Mouse (Mus musculus): ENCODE measurements around the gene Dohh. TPM values are rescaled to one million over a fixed set of nuclear protein-coding genes. Genes with fewer than 3 reads are reported as not detected.

Dohh gene
- polyA plus RNA-seq, 1 experiment from 2014 or later: 67.5 TPM

DNA sequence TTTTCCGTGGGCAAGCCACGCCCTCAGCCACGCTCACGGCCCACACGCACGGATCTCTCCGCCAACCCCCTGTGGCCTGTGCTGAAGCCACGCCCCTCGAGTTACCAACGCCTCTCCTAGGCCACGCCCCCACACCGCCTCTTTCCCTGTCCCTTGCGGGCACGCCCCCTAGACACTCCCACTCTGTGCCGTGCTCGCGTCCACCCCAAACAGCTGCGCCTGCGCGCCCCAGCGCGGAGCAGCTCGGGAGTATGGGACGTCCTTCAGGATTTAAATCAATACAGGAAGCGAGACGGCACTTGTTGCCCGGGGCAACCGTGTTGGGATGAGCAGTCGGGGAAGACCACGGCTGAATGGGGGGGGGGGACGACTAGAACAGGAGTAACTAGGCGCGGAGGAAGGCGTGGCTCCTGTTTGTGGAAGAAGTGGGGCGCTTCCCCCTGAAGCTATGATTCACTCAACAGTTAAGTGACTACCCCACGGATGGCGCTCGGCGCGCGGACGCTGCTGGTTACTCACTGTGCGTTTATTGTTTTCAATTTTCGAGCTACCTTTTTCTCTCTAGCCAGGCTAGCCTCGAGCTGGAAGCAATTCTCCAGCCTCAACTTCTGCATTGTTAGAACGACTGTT lies 5.6 kb upstream of the Dohh start:
- peak overlapping the region; percentile 77 for H3K27ac ChIP-seq

DNA sequence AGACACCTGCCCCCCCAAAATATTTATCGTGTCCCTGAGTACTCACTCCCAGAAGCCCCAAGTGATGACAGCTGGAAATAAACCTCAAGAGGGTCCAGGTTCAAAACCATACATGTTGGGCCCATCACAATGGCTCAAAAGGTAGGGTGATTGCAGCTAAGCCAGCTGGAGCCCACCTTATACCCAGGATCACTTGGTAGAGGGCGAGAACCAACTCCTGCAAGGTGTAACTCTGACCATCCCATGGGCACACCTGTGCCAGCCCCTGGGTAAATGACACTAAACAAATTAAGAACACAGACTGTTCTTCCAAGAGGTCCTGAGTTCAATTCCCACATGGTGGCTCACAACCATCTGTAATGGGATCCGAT lies 5.1 kb upstream of the Dohh start:
- peaks cover 11% of the 10 kb centered on the region for H3K36me3 ChIP-seq
- peak overlapping the region; percentile 77 for H3K27ac ChIP-seq
- H3K4me2 ChIP-seq (replicated peaks): peak overlapping the region; percentile 82
- 54% methylated on average over 3 of the region's 3 CpGs for WGBS
- no peak for ATAC-seq (ENCODE audit: low FRiP score)
- peak overlapping the region; percentile 43 for H3K9ac ChIP-seq
- peaks cover 27% of the 10 kb centered on the region for H3K4me1 ChIP-seq
- no peaks in the 10 kb centered on the region for H3K27me3 ChIP-seq
- H3K9me3 ChIP-seq (replicated peaks): no peaks in the 10 kb centered on the region
- peak overlapping the region; percentile 88 for H3K4me3 ChIP-seq

More for the DNA sequence above, 5.6 kb upstream of the Dohh start:
- peak overlapping the region; percentile 96 for H3K9ac ChIP-seq
- ATAC-seq (ENCODE audit: low FRiP score): peak; percentile 97
- H3K27me3 ChIP-seq: no peaks in the 10 kb centered on the region
- H3K4me1 ChIP-seq: peaks cover 27% of the 10 kb centered on the region
- peaks cover 16% of the 10 kb centered on the region for H3K36me3 ChIP-seq
- H3K4me3 ChIP-seq: peak overlapping the region; percentile 88
- peak overlapping the region; percentile 82 for H3K4me2 ChIP-seq (replicated peaks)
- WGBS: under 1% methylated on average over 44 of the region's 46 CpGs
- no peaks in the 10 kb centered on the region for H3K9me3 ChIP-seq (replicated peaks)

DNA sequence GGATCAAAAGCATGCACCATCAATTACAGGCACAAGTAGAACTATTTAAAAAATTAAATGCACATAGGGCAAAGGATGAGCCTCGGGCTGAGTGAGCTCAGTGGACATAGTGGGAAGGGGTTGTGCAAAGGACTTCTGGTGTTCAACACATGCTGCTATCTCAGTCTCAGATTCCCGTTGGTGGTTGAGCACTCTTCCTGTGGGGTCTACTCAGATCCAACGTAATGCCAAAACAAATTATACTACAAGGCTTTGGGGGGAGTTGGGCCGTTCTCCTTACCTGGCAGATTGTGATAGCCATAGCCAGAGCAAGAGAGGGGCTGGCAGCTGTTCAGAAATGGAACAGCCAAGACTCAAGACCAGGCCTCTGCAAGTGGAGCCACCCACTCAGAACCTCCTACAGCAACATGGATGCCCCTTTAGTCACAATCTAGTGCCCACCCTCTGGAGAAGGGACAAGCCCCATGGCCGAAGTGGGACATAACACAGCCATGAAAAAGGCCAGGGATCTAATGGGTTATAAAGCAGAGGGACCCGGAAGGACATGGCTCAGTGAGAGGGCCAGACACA lies 4.3 kb upstream of the Dohh start:
- 93% methylated on average over 6 of the region's 6 CpGs for WGBS
- Histone ChIP-seq H3K27me3 (no peaks in the 10 kb centered on the region), H3K36me3 (peaks cover 6% of the 10 kb centered on the region; the same call in 1 of the 2 replicates), H3K9ac (no peak overlapping the region), H3K4me3 (no peak overlapping the region), H3K4me2 (replicated peaks) (no peak overlapping the region), H3K4me1 (peaks cover 30% of the 10 kb centered on the region), H3K9me3 (replicated peaks) (no peaks in the 10 kb centered on the region), H3K27ac (no peak overlapping the region)
- ATAC-seq (ENCODE audit: low FRiP score): no peak

DNA sequence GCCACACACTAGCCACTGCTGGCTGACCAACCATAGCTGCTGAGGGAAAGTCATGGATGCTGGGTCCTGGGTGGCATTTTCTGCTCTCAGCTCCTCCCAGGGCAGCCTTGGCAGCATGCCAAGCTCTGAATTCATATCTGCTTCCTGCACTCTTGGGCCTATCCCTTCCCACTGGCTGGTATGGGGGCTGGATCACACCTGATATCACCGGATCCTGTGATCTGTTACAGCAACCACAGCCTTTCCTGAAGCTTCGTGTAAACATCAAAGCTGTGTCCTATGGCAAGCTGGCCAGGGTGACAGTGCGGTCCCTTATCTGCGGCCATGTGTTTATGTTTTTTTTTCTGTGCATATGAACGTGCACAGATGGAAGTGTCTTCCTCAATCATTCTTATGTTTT lies 2.2 kb upstream of the Dohh start:
- Histone ChIP-seq H3K9ac (0 out of 2 replicates have a peak overlapping the region, but pooled peaks have one; percentile 38), H3K27ac (no peak overlapping the region), H3K4me3 (no peak overlapping the region), H3K27me3 (no peaks in the 10 kb centered on the region), H3K4me1 (peaks cover 25% of the 10 kb centered on the region), H3K36me3 (peaks cover 13% of the 10 kb centered on the region), H3K9me3 (replicated peaks) (no peaks in the 10 kb centered on the region), H3K4me2 (replicated peaks) (no peak overlapping the region)
- no peak for ATAC-seq (ENCODE audit: low FRiP score)
- 77% methylated on average over 5 of the region's 5 CpGs for WGBS

DNA sequence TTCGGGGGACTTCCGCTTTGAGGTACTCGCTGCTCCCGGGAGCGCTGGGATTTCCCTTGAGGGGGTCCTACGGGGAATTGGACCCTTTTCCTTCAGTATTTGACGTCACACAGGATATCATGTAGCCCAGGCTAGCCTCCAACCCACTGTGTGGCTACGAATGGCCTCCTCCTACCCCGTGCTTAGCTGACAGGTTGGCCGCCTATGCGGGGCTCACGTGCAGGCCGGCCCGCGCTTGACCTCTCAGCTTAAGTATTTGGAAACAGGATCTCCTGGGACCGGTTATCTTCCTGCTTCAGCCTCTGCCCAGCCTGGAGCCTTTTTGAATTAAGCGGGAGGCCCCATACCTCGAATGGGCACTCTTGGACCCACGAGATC lies 366 bp downstream of the Dohh start:
- peak overlapping the region; percentile 87 for H3K4me2 ChIP-seq (replicated peaks)
- peak overlapping the region; percentile 91 for H3K4me3 ChIP-seq
- WGBS: under 1% methylated on average over 19 of the region's 19 CpGs
- H3K9ac ChIP-seq: peak overlapping the region; percentile 79
- H3K36me3 ChIP-seq: peaks cover 32% of the 10 kb centered on the region
- H3K9me3 ChIP-seq (replicated peaks): no peaks in the 10 kb centered on the region
- peaks cover 15% of the 10 kb centered on the region for H3K4me1 ChIP-seq
- no peaks in the 10 kb centered on the region for H3K27me3 ChIP-seq
- peak; percentile 30 for ATAC-seq (ENCODE audit: low FRiP score)
- peak overlapping the region; percentile 77 for H3K27ac ChIP-seq

DNA sequence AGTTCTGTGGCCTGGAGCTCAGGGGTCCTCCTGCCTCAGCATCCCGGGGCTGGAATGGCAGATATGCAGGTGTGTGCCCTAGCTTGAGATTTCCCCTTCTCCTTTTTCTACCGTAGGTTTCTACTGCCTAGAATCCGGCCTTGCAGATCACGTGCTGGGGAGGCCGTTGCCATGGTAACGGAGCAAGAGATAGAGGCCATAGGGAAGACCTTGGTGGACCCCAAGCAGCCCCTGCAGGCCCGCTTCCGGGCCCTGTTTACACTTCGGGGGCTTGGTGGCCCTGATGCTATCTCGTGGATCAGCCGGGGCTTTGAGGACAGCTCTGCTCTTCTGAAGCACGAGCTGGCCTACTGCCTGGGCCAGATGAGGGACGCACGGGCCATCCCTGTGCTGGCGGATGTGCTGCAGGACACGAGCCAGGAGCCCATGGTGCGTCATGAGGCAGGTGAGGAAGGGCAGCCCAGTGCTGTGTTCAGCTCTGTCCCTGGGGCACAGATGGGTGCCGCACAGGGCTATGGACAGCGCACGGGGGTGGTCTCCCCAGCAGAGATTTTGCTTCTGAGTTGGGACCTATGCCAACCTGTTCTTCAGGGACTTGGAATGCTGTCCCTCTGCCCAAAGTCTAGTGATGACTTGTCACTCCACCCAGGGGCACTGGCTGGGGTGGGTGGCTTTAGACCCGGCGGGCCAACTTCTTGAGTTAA lies 1.5 kb downstream of the Dohh start:
- no peak overlapping the region for H3K27ac ChIP-seq
- peak overlapping the region; percentile 91; the same call in 1 of the 2 replicates for H3K4me3 ChIP-seq
- no peak for ATAC-seq (ENCODE audit: low FRiP score)
- peaks cover 15% of the 10 kb centered on the region for H3K4me1 ChIP-seq
- peak overlapping the region; percentile 79; the same call in 1 of the 2 replicates for H3K9ac ChIP-seq
- H3K36me3 ChIP-seq: peaks cover 32% of the 10 kb centered on the region
- H3K9me3 ChIP-seq (replicated peaks): no peaks in the 10 kb centered on the region
- no peaks in the 10 kb centered on the region for H3K27me3 ChIP-seq
- peak overlapping the region; percentile 87 for H3K4me2 ChIP-seq (replicated peaks)
- 81% methylated on average over 22 of the region's 22 CpGs for WGBS

DNA sequence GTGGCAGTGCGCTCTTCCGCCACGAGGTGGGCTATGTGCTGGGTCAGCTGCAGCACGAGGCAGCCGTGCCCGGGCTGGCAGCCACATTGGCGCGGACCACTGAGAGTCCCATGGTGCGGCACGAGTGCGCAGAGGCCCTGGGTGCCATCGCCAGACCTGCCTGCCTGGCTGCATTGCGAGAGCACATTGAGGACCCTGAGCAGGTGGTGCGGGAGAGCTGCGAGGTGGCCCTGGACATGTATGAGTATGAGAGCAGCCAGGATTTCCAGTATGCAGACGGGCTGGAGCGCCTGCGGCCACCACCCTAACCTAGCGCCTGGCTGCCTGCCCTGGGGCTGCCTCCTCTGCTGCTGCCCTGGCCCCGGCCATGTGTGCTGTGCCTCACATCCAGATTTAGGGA lies 3.5 kb downstream of the Dohh start:
- Histone ChIP-seq H3K36me3 (peaks cover 36% of the 10 kb centered on the region), H3K27me3 (no peaks in the 10 kb centered on the region), H3K4me2 (replicated peaks) (no peak overlapping the region), H3K9me3 (replicated peaks) (no peaks in the 10 kb centered on the region), H3K27ac (no peak overlapping the region), H3K4me3 (no peak overlapping the region), H3K9ac (no peak overlapping the region), H3K4me1 (peaks cover 14% of the 10 kb centered on the region)
- 95% methylated on average over 20 of the region's 20 CpGs for WGBS
- no peak for ATAC-seq (ENCODE audit: low FRiP score)

DNA sequence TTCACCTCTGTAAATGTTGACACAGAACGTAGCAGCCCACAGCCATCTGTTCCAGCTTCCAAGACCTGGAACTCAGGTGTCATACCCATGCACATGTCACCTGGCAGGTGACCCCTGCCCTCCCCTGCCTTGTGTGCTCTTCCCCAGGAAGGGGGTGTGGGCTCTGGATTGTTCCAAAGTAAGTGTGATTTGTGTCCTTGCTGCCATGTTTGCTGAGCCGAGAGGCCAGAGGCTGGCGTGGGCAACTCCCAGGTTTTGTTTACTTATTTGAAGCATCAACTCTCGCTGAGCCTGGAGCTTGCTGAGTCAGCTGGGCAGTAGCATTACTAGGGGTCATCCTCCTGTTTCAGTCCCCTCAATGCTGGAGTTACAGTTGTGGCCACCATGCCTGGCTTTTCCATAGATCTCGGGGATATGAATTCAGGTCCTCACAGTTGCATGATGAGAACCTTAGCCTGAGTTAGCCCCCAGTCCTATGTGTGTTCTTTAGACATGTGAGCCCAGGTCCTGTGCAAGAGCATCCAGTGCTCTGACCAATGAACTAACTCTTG lies 4.4 kb downstream of the Dohh start, which contains the start of gene Gm48552:
Gm48552 (plus strand) TSS at position 501 of the 551 bp plus-strand sequence.
- no peaks in the 10 kb centered on the region for H3K9me3 ChIP-seq (replicated peaks)
- 90% methylated on average over 5 of the region's 5 CpGs for WGBS
- H3K27ac ChIP-seq: no peak within 1 kb of the TSS
- peaks cover 23% of the 10 kb centered on the region for H3K4me1 ChIP-seq
- ATAC-seq (ENCODE audit: low FRiP score): no peak
- no peak within 1 kb of the TSS for H3K9ac ChIP-seq
- no peak within 1 kb of the TSS for H3K4me3 ChIP-seq
- H3K36me3 ChIP-seq: peaks cover 36% of the 10 kb centered on the region
- H3K27me3 ChIP-seq: no peaks in the 10 kb centered on the region
- H3K4me2 ChIP-seq (replicated peaks): no peak within 1 kb of the TSS

DNA sequence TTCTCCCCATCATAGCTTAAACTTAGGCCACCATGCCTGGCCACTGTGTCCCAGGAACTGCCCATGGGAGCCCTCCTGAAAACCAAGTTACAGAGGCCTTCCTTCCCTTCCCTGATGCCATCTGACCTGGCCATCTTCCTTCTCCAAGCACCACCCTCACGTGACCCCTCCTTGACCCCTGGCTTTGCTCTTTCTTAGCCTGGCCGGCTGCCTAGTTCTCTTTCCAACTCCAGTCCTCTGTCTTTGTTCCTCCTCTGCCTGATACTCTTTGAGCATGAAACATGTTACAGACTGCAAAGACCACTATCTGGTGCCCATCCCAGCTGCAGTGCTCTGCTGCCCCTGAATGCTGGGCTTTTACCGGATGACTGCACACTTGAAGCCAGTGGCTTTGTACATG lies 5.1 kb downstream of the Dohh start:
- Histone ChIP-seq H3K4me2 (replicated peaks) (no peak overlapping the region), H3K36me3 (peaks cover 36% of the 10 kb centered on the region), H3K9ac (no peak overlapping the region), H3K4me1 (peaks cover 28% of the 10 kb centered on the region), H3K27ac (no peak overlapping the region), H3K9me3 (replicated peaks) (no peaks in the 10 kb centered on the region), H3K4me3 (no peak overlapping the region), H3K27me3 (no peaks in the 10 kb centered on the region)
- 56% methylated on average over 3 of the region's 3 CpGs for WGBS
- no peak for ATAC-seq (ENCODE audit: low FRiP score)

DNA sequence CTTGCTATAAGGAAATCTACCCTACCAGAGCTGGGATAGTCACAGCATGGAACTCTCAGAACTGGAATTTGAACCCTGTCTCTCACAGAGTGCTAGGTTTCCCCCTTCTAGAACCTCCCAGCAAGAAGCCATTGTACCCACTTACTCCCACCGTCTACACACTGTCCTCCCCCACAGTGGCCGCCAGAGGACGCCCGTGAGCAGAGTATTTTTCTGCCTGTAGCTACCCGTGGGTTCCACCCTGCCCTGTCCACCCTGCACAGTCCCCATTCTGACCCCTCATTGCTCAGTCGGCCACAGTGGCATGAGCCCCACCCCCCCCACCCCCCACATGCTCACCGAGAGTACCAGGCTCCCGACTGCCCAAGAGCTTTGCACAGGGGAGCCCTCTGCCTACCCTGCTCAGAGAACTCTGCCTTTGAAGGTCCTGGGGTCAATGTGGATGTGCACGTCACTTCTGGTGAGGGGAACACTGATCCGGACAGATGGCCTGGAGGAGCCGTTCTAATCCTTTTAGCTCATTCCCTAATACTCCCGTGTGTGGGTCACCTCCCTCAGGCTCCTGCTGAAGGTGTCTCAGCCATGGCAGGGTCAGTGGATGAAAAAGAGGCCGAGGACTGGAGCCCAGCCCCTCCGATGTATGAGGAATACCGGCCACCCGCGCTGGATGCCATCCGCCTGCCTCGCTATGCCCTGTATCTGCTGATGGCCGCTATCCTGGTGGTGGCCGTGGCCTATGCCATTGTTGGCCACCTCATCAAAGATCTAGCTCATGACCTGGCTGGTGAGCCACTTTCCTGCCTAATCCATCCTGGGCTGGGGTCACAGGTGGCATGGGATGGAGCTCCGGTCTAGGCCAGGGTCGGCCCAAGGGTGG lies 5.8 kb downstream of the Dohh start:
- Histone ChIP-seq H3K4me1 (peaks cover 24% of the 10 kb centered on the region), H3K4me3 (no peak overlapping the region), H3K4me2 (replicated peaks) (no peak overlapping the region), H3K9ac (no peak overlapping the region), H3K27ac (no peak overlapping the region), H3K27me3 (no peaks in the 10 kb centered on the region), H3K9me3 (replicated peaks) (no peaks in the 10 kb centered on the region), H3K36me3 (peaks cover 36% of the 10 kb centered on the region)
- peak; percentile 48 for ATAC-seq (ENCODE audit: low FRiP score)
- 61% methylated on average over 23 of the region's 23 CpGs for WGBS

DNA sequence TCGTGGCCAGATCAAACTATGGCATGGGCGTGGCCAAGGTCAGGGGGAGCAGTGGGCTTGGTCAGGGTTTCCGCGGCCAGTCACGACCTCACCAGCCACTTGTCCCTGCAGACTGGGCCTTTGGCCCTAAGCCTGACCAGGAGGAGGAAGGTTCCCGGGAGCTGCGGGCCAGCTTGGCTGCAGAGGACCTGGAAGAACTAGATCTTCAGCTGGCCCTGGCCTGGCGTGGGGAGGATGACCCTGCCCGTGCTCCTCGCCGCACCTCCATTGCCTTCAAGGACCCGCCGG lies 6.4 kb downstream of the Dohh start:
- Histone ChIP-seq H3K27ac (no peak overlapping the region), H3K27me3 (no peaks in the 10 kb centered on the region), H3K4me2 (replicated peaks) (no peak overlapping the region), H3K9ac (no peak overlapping the region), H3K36me3 (peaks cover 36% of the 10 kb centered on the region), H3K4me3 (no peak overlapping the region), H3K9me3 (replicated peaks) (no peaks in the 10 kb centered on the region), H3K4me1 (peaks cover 18% of the 10 kb centered on the region)
- ATAC-seq (ENCODE audit: low FRiP score): no peak
- WGBS: 89% methylated on average over 13 of the region's 13 CpGs

DNA sequence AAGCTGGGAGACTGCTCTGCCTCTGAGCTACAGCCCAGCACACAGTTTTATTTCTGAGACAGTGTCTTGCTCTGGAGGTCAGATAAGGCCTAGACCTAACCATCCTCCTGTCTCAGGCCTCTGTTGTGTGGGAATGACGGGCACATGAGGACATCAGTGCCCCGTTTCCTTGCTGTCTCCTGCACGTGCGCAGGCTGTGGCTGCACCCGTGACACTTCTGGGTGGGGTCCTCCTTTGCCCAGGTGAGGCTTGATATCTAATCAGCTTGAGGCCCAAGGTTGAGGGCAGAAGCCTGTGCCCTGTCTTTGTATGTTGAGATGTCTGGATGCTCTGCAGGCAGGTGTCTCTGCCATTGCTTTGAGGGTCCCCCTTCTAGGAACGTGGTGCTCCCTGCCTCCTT lies 8.0 kb downstream of the Dohh start:
- Histone ChIP-seq H3K9me3 (replicated peaks) (no peaks in the 10 kb centered on the region), H3K4me2 (replicated peaks) (no peak overlapping the region), H3K9ac (no peak overlapping the region), H3K4me3 (no peak overlapping the region), H3K27me3 (0 out of 2 replicates have a peak, but pooled peaks cover 1% of the 10 kb centered on the region), H3K4me1 (peaks cover 29% of the 10 kb centered on the region), H3K27ac (no peak overlapping the region), H3K36me3 (peaks cover 20% of the 10 kb centered on the region)
- 85% methylated on average over 6 of the region's 6 CpGs for WGBS
- ATAC-seq (ENCODE audit: low FRiP score): no peak

All from hindbrain, embryonic 12.5 days (tissue).